11 mouse cellular contexts compared by ENCODE assay signal in genomic region chr2:103971838-103972237, GRCm38 (mm10). TPM values are rescaled to one million over a fixed set of nuclear protein-coding genes. Genes with fewer than 3 reads are reported as not detected.
DNase-seq lines count a peak whose midpoint lies in the region; ATAC-seq and TF ChIP-seq lines count a peak whose summit lies in the region.
"Had no signal": no experiment of that assay in that cellular context is flagged by ENCODE, and none has a peak within 500 bp of the region (broad histone marks: within the 10 kb centered on the region; RNA-seq: fewer than 3 reads in every experiment).

No protein-coding gene starts in this region.

- TF ChIP-seq CTCF in G1E (IDR thresholded peaks at IDR 0.05; ENCODE audit: low read depth, low read length): no peak
- no peak for TF ChIP-seq CTCF in liver, embryonic 14.5 days (IDR thresholded peaks at IDR 0.05; ENCODE audit: low read depth)
- TF ChIP-seq CTCF in thymus, adult 2 months (IDR thresholded peaks at IDR 0.05; ENCODE audit: borderline replicate concordance, control insufficient read depth, extremely low read depth, insufficient read depth, low read length, poor library complexity): no peak

- WGBS in heart, embryonic 16.5 days: 30% methylated on average over 3 of the region's 3 CpGs
- WGBS in forebrain, embryonic 12.5 days: 18% methylated on average over 3 of the region's 3 CpGs
- WGBS in liver, embryonic 14.5 days (ENCODE audit: insufficient replicate concordance): 6% methylated on average over 3 of the region's 3 CpGs
- 12% methylated on average over 3 of the region's 3 CpGs for WGBS in thymus, adult 2 months

- no peaks in the 10 kb centered on the region; the same call in 1 of the 2 replicates for H3K4me1 ChIP-seq in heart, embryonic 16.5 days (ENCODE audit: control insufficient read depth, insufficient read depth, low read length)
- peaks cover 58% of the 10 kb centered on the region for H3K4me1 ChIP-seq in G1E (ENCODE audit: insufficient read depth, low read depth, low read length)
- peaks cover 14% of the 10 kb centered on the region for H3K4me1 ChIP-seq in forebrain, embryonic 12.5 days
- H3K4me1 ChIP-seq in liver, embryonic 14.5 days (replicated peaks; ENCODE audit: control insufficient read depth in 2 of 2, insufficient read depth in 2 of 2, low read length in 1 of 2): peaks cover 20 to 31% of the 10 kb centered on the region in 2 experiments
- peaks cover 9% of the 10 kb centered on the region for H3K4me1 ChIP-seq in thymus, adult 2 months (replicated peaks; ENCODE audit: control insufficient read depth, insufficient read depth, low read length)

- ATAC-seq in heart, embryonic 16.5 days (replicated peaks; ENCODE audit: extremely low read depth, insufficient read depth, low FRiP score): no peak
- ATAC-seq in G1E (ENCODE audit: extremely low read depth, insufficient number of reproducible peaks, low FRiP score, poor library complexity, severe bottlenecking): no peak
- ATAC-seq in forebrain, embryonic 12.5 days (ENCODE audit: low FRiP score): no peak
- ATAC-seq in liver, embryonic 14.5 days (ENCODE audit: insufficient read depth): no peak
- ATAC-seq in inflammation-experienced regulatory T-cells, adult 6 months: no peak

- TF ChIP-seq POLR2A in thymus, adult 2 months (IDR thresholded peaks at IDR 0.05; ENCODE audit: control insufficient read depth, extremely low read depth, insufficient read depth, low read length, poor library complexity): no peak

- no peaks in the 10 kb centered on the region for H3K9me3 ChIP-seq in heart, embryonic 16.5 days (replicated peaks; ENCODE audit: control insufficient read depth, low read length)
- H3K9me3 ChIP-seq in G1E (replicated peaks): no peaks in the 10 kb centered on the region
- H3K9me3 ChIP-seq in forebrain, embryonic 12.5 days: no peaks in the 10 kb centered on the region
- H3K9me3 ChIP-seq in liver, embryonic 14.5 days (ENCODE audit: control insufficient read depth, low read length): no peaks in the 10 kb centered on the region
- H3K9me3 ChIP-seq: limb, embryonic 15.5 days had no signal

- H3K27ac ChIP-seq in heart, embryonic 16.5 days (ENCODE audit: low read length): no peak overlapping the region
- H3K27ac ChIP-seq in forebrain, embryonic 12.5 days: no peak overlapping the region
- H3K27ac ChIP-seq in liver, embryonic 14.5 days: peak overlapping the region; percentile 92
- H3K27ac ChIP-seq in thymus, adult 2 months (ENCODE audit: control insufficient read depth, insufficient read depth, low read length): no peak overlapping the region
- H3K27ac ChIP-seq: limb, embryonic 15.5 days had no signal

- H3K4me3 ChIP-seq in heart, embryonic 16.5 days (ENCODE audit: low read length): peak overlapping the region; percentile 13; the same call in 1 of the 2 replicates
- H3K4me3 ChIP-seq in G1E (ENCODE audit: low read depth, low read length): peak overlapping the region; percentile 90; the same call in 1 of the 2 replicates
- no peak overlapping the region for H3K4me3 ChIP-seq in forebrain, embryonic 12.5 days (replicated peaks)
- peak overlapping the region; percentile 72 to 73 for H3K4me3 ChIP-seq in liver, embryonic 14.5 days (ENCODE audit: insufficient read depth in 1 of 2, low read depth in 2 of 2, low read length in 2 of 2)
- H3K4me3 ChIP-seq in thymus, adult 2 months (ENCODE audit: control insufficient read depth, insufficient read depth, low read length): no peak overlapping the region

- peak overlapping the region; percentile 88 for H3K4me2 ChIP-seq in heart, embryonic 16.5 days (ENCODE audit: low read depth, low read length)
- H3K4me2 ChIP-seq in forebrain, embryonic 12.5 days: peak overlapping the region; percentile 92; the same call in 1 of the 2 replicates
- H3K4me2 ChIP-seq in liver, embryonic 14.5 days (ENCODE audit: low read depth): peak overlapping the region; percentile 92

- no peaks in the 10 kb centered on the region for H3K36me3 ChIP-seq in heart, embryonic 16.5 days (ENCODE audit: control insufficient read depth, insufficient read depth)
- H3K36me3 ChIP-seq in G1E (replicated peaks): peaks cover 51% of the 10 kb centered on the region
- no peaks in the 10 kb centered on the region for H3K36me3 ChIP-seq in forebrain, embryonic 12.5 days (replicated peaks)
- peaks cover 75% of the 10 kb centered on the region for H3K36me3 ChIP-seq in liver, embryonic 14.5 days (replicated peaks; ENCODE audit: control insufficient read depth, insufficient read depth, low read depth)
- H3K36me3 ChIP-seq in thymus, adult 2 months (ENCODE audit: control insufficient read depth, insufficient read depth, low read length): no peaks in the 10 kb centered on the region
- H3K36me3 ChIP-seq: limb, embryonic 15.5 days had no signal

- DNase-seq in heart, postnatal 4 days: no peak
- DNase-seq in G1E (ENCODE audit: low spot score): no peak
- DNase-seq in liver, embryonic 14.5 days (ENCODE audit: low read depth in 3 of 3, low spot score in 3 of 3): no peak
- DNase-seq in layer of hippocampus, postnatal 25 days (ENCODE audit: extremely low spot score in 1 of 2, low spot score in 1 of 2): no peak
- no peak for DNase-seq in thymus, adult 2 months
- DNase-seq: cerebellum, postnatal 36 days had no signal

- H3K27me3 ChIP-seq in heart, embryonic 16.5 days (ENCODE audit: control insufficient read depth, insufficient read depth, low read length): peaks cover 25% of the 10 kb centered on the region
- H3K27me3 ChIP-seq in G1E (ENCODE audit: insufficient read depth, low read length): no peaks in the 10 kb centered on the region
- H3K27me3 ChIP-seq in forebrain, embryonic 12.5 days: peaks cover 39% of the 10 kb centered on the region
- no peaks in the 10 kb centered on the region; the same call in 1 of the 2 replicates for H3K27me3 ChIP-seq in liver, embryonic 14.5 days (ENCODE audit: control insufficient read depth, insufficient read depth, low read length)
- peaks cover 19% of the 10 kb centered on the region for H3K27me3 ChIP-seq in thymus, adult 2 months (ENCODE audit: control insufficient read depth, insufficient read depth, low read length)

- TF ChIP-seq EP300 in liver, embryonic 14.5 days (IDR thresholded peaks at IDR 0.05; ENCODE audit: low read depth): no peak

- no peak overlapping the region for H3K9ac ChIP-seq in heart, embryonic 16.5 days (ENCODE audit: low read length)
- H3K9ac ChIP-seq in forebrain, embryonic 12.5 days: no peak overlapping the region
- H3K9ac ChIP-seq in liver, embryonic 14.5 days (replicated peaks): peak overlapping the region; percentile 100
- H3K9ac ChIP-seq: limb, embryonic 15.5 days had no signal

RNA-seq across cellular contexts. Expression of gene Lmo2, which starts 14.1 kb away (rescaled TPM):
- polyA plus RNA-seq in heart, embryonic 16.5 days (2015; fragmentation: Nextera tagmentation; extraction: Ambion mirVana): 17.2 and 17.8 TPM in 2 replicates
- 10 to 100 TPM; 25.0 to 25.4 TPM for total RNA-seq in heart, postnatal 4 days (2021)
- total RNA-seq in G1E (2014; fragmentation: Nextera tagmentation): 184 and 198 TPM in 2 replicates
- 119 and 124 TPM in 2 replicates for total RNA-seq in G1E (2017)
- polyA plus RNA-seq in G1E (2012): 255 and 381 TPM in 2 replicates
- polyA plus RNA-seq in forebrain, embryonic 12.5 days (2016; fragmentation: Nextera tagmentation; extraction: Ambion mirVana): 29.1 and 39.5 TPM in 2 replicates
- 108 and 152 TPM in 2 replicates for polyA plus RNA-seq in liver, embryonic 14.5 days (2012; rRNA removed)
- polyA plus RNA-seq in liver, embryonic 14.5 days (2014; fragmentation: Nextera tagmentation; extraction: Ambion mirVana): 143 and 165 TPM in 2 replicates
- polyA plus RNA-seq in inflammation-experienced regulatory T-cells, adult 6 months (2017; shearing (Covaris generic)): under 1 TPM; 0.38 to 0.92 (median 0.42) TPM
- total RNA-seq in layer of hippocampus, postnatal 25 days (2021): 10 to 100 TPM; 19.2 to 21.5 TPM
- polyA plus RNA-seq in thymus, adult 2 months (2012; rRNA removed): 8.0 and 9.6 TPM in 2 replicates

RNA-seq across cellular contexts. Expression of gene Fbxo3, which starts 55.7 kb away (rescaled TPM):
- 46.7 and 49.8 TPM in 2 replicates for polyA plus RNA-seq in heart, embryonic 16.5 days (2015; fragmentation: Nextera tagmentation; extraction: Ambion mirVana)
- 10 to 100 TPM; 42.6 to 46.6 TPM for total RNA-seq in heart, postnatal 4 days (2021)
- 113 and 126 TPM in 2 replicates for total RNA-seq in G1E (2014; fragmentation: Nextera tagmentation)
- 76.4 and 79.5 TPM in 2 replicates for total RNA-seq in G1E (2017)
- 9.4 and 12.6 TPM in 2 replicates for polyA plus RNA-seq in G1E (2012)
- polyA plus RNA-seq in forebrain, embryonic 12.5 days (2016; fragmentation: Nextera tagmentation; extraction: Ambion mirVana): 56.3 and 62.9 TPM in 2 replicates
- polyA plus RNA-seq in liver, embryonic 14.5 days (2012; rRNA removed): 23.3 and 28.7 TPM in 2 replicates
- 45.9 and 53.1 TPM in 2 replicates for polyA plus RNA-seq in liver, embryonic 14.5 days (2014; fragmentation: Nextera tagmentation; extraction: Ambion mirVana)
- polyA plus RNA-seq in inflammation-experienced regulatory T-cells, adult 6 months (2017; shearing (Covaris generic)): 10 to 100 TPM; 32.6 to 50.3 (median 40.2) TPM
- 10 to 100 TPM; 45.9 to 47.4 TPM for total RNA-seq in layer of hippocampus, postnatal 25 days (2021)
- polyA plus RNA-seq in thymus, adult 2 months (2012; rRNA removed): 22.2 and 24.5 TPM in 2 replicates

RNA-seq across cellular contexts. Expression of gene 4931422A03Rik, which starts 56.3 kb away (rescaled TPM):
- polyA plus RNA-seq in heart, embryonic 16.5 days (2015; fragmentation: Nextera tagmentation; extraction: Ambion mirVana): 2.1 and 2.6 TPM in 2 replicates
- total RNA-seq in heart, postnatal 4 days (2021): not detected
- total RNA-seq in G1E (2014; fragmentation: Nextera tagmentation) (not detected in 2 replicates), G1E (2017) (0.12 and 0.38 TPM in 2 replicates)
- not detected in 2 replicates for polyA plus RNA-seq in G1E (2012)
- polyA plus RNA-seq in forebrain, embryonic 12.5 days (2016; fragmentation: Nextera tagmentation; extraction: Ambion mirVana): 2.4 and 2.7 TPM in 2 replicates
- not detected in 2 replicates for polyA plus RNA-seq in liver, embryonic 14.5 days (2012; rRNA removed)
- 0.52 and 0.86 TPM in 2 replicates for polyA plus RNA-seq in liver, embryonic 14.5 days (2014; fragmentation: Nextera tagmentation; extraction: Ambion mirVana)
- polyA plus RNA-seq in inflammation-experienced regulatory T-cells, adult 6 months (2017; shearing (Covaris generic)): 1 to 10 TPM in 1 of 3 experiments, under 1 TPM in 2; 0.52 to 1.2 (median 0.78) TPM
- total RNA-seq in layer of hippocampus, postnatal 25 days (2021): not detected
- polyA plus RNA-seq in thymus, adult 2 months (2012; rRNA removed): not detected in 2 replicates
- total RNA-seq: adrenal gland, adult 2 months had no signal
- polyA plus RNA-seq: adrenal gland, adult 2 months had no signal

Comparison
In these comparisons a context has a peak if more than half of its experiments do, and no peak if none do; other contexts are left out.
1. H3K4me3 ChIP-seq: peak in heart, embryonic 16.5 days (single experiment), G1E (single experiment) and liver, embryonic 14.5 days (2 of 2); none in forebrain, embryonic 12.5 days (single experiment) and thymus, adult 2 months (single experiment).
2. Peak in every context shown above with its lines, with median percentiles within 50 percentile points of each other: H3K4me2 ChIP-seq.